Mouse (Mus musculus): ENCODE measurements around the gene Hdc. TPM values are rescaled to one million over a fixed set of nuclear protein-coding genes. Genes with fewer than 3 reads are reported as not detected.

Hdc gene
- total RNA-seq, 4 experiments from 2014 or later, result 0.27 to 0.48 TPM; not detected in 2

DNA sequence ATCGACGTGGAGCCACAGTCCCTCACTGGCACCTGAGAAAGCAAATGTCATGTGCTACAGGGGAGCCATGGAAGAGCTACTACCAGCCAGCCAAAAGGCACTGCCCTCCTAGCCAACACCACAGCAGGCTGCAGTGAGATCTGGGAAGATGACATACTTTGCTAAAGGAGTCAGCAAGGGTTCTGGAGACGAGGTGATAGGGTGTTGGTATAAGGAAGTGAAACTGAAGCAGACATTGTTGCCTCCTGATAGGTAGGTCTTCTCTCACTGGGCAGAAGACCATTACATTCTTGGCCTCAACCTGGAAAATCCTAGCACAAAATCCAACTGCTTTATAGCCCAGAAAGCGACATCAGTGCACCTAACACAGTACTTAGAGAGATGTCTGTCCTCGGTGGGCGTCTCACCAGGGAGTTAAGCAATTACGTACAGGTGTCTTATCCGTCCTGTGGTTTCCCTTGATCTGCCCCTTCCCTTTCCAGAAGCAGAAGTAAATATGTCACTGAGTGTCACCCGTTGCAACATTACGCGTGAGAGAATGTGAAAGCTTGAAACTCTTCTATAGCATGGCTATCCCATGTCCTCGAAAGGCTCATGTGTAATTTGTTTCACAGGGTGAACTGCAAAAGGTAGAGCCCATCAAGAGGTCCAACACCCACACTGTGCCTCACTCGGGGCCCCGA is 17.0 kb downstream of the Hdc start:
- no peak for DNase-seq (ENCODE audit: low spot score in 2 of 2)

- DNase-seq (ENCODE audit: low spot score in 2 of 2), result no peak
Measured at GRCm38 (mm10) chr2:126600533-126600932, 18.6 kb downstream of the Hdc start.

DNA sequence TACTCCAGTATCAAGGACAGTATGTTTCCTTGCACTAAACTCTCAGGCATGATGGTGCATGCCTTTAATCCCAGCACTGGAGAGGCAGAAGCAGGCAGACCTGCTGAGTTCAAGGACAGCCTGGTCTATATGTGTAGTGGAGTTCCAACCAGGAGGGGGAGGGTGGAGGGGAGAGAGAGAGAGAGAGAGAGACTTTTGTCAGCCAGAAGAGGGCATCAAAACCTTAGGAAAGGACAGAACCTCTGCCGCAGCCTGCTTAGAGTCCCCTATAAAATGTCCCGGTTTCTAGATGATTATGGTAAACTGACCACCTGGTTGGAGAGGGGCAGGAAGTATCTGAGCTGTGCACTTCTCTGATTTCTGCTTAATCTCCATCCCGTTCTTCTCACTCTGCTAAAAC is 20.1 kb downstream of the Hdc start:
- no peak for DNase-seq (ENCODE audit: low spot score in 2 of 2)

DNA sequence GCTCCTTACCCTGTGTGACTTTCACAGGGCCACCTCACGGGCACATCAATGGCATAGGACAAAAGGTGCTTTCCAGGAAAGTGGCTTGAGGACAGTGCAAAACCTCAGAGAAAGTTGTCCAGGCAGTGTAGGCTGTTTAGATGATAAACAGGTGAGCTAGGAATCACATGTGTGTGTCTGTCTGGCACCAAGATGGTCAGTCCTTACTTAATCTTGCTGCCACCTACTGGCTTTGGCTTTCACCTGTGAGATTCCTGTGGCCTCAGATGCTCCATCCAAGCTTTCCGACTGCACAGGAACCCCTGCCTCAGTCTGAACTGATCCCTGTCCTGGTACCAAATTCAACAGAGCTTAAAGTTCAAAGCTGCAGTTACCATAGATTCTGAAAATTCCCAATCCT is 20.7 kb downstream of the Hdc start:
- DNase-seq (ENCODE audit: low spot score in 2 of 2), result no peak

GRCm38 (mm10) chr2:126597279-126598241 is 21.5 kb downstream of the Hdc start:
- DNase-seq (ENCODE audit: low spot score in 2 of 2), result no peak

DNA sequence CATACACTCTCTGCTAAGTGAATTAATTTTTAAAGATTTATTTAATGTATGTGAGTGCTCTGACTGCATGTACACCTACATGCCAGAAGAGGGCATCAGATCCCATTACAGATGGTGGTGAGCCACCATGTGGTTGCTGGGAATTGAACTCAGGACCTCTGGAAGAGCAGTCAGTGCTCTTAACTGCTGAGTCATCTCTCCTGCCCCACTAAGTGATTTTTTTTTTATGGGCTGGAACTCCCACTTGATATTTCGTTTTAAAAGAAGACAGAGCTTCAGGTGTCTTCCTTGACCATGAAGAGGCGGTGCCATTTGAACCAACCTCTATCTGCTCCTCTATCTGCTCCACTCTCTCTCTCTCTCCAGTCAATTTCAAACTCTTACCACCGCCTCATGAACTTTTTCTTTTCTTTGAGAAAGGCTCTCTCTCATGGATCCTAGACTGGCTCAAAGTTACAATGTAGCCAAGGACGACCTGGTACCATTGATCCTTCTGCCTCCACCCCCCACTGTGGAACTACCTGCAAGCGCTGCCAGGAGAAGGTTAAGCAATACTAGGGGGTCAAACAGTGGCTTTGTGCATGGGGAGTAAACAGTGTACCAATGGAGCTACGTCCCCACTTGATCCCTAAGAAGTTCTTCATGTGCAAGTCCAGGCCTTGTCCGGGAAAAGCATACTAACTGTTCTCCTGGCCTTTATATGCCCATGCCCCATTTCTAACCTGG is 22.6 kb downstream of the Hdc start:
- DNase-seq (ENCODE audit: low spot score in 2 of 2), result no peak

- peak; percentile 21 to 32 for DNase-seq (ENCODE audit: low spot score in 2 of 2)
Measured at GRCm38 (mm10) chr2:126593831-126594610, 25.1 kb downstream of the Hdc start.

- no peak for DNase-seq (ENCODE audit: low spot score in 2 of 2)
Measured at GRCm38 (mm10) chr2:126591304-126591703, 27.8 kb downstream of the Hdc start.

- no peak for DNase-seq (ENCODE audit: low spot score in 2 of 2)
Measured at GRCm38 (mm10) chr2:126587468-126587867, 31.6 kb downstream of the Hdc start.

DNA sequence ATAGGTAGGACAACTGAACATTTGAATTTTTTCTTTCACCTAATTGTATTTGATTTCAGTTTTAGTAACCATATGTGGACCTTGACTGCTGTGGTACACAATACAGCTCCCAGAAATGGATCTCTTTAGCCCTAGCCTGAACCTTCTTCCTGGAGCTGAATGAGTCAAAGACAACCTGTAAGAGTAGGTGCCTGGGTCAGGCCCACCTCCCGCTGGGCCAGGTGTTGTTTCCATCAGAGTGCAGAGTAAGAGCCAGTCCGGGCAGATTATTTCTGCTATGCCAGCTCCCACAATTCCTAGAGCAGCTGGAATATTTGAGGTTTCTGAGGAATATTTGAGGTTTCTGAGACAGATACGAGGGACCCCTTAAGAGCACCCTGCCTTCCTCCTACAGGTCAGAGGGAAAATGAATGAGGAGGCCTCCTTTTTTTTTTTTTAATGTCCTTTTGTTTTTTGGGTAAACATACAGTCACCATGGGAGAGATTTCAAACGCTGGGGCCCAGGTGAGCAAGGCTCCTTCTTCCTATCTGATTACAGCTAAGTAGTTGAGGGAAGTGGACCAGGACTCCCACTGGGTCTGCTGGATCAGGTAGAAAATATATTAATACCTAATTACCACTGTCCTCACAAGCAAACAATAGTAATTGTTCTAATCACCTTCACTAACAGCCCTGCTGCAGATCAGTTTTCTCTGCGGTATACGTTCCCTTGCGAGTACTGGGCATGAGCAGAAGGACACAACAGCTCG is 34.3 kb downstream of the Hdc start:
- DNase-seq (ENCODE audit: low spot score in 2 of 2), result no peak

DNA sequence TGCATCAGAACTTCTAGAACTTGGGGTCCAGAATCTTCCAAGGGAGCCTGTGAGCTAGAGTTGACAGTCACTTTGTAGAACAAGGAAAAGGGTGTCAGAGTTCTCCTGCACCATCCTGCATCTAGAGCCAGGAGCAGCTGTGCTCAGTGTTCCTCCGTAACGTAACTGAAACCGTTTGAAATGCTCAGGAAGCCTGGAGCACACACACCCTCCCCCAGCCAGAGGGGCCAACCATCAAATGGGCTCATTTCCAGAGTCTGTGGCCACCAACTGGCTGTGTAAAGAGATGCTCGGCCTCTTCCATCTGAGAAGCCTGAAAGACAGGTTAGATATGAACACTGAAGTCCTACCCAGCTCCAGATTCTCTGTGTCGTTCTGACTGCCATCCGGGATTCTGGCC is 35.1 kb downstream of the Hdc start:
- DNase-seq (ENCODE audit: low spot score in 2 of 2), result no peak

- no peak for DNase-seq (ENCODE audit: low spot score in 2 of 2)
Measured at GRCm38 (mm10) chr2:126579282-126579681, 39.8 kb downstream of the Hdc start.

DNA sequence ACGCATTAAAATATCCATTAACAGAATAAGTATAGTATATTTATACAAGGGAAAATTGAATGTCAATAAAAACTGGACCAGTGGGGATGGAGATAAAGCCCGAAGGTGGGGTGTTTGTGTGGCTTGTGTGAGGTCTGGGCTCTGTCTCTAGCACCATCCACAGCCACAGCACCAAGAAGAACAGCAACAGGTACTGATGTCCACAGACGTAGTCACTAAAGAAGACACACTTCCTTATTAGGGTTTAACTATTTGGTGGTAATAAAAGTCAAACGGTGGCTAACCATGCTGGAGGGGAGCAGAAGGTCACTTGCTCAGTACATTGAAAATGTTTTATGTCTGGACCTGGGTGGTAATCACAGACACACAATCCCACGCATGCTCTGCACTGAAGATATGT is 41.7 kb downstream of the Hdc start:
- DNase-seq (ENCODE audit: low spot score in 2 of 2), result no peak

DNA sequence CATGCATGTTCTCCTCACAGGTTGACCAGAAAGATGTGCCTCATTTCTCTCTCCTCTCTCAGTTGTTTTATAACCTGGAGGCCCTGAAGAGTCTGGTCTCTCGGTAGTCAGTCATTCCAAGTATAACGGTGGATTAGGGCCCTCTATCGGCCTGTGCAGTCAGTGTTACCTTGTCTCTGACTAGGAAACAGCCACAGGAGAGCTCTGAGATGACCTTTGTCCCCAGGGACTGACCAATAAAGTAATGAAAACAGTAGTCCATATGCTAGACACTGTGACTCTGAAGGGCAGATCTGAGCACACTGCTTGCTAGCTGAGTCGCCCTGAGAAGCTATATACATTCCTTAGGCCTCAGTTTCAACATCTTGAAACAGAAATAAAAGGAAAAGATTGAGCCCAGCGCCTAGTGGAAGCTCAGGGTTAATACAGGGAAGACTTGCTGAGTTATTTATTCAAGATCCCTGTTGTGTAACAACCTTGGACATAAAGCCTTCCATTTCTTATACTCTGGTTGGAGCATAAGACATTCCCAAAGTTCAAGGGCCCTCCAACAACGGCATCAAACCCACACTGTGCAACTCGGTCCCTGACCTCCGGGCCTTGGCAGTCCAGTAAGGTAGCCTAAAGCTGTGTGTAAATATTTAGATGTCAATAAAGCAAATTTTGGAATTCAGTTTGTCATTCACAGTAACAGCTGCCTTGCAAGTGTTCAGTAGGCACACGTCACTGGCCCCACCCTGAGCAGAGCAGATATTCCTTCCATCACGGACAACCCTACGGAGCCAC is 43.5 kb downstream of the Hdc start:
- DNase-seq (ENCODE audit: low spot score in 2 of 2), result no peak

- DNase-seq (ENCODE audit: low spot score in 2 of 2), result no peak
Measured at GRCm38 (mm10) chr2:126572747-126573146, 46.4 kb downstream of the Hdc start.

- no peak for DNase-seq (ENCODE audit: low spot score in 2 of 2)
Measured at GRCm38 (mm10) chr2:126572163-126572562, 46.9 kb downstream of the Hdc start.

DNA sequence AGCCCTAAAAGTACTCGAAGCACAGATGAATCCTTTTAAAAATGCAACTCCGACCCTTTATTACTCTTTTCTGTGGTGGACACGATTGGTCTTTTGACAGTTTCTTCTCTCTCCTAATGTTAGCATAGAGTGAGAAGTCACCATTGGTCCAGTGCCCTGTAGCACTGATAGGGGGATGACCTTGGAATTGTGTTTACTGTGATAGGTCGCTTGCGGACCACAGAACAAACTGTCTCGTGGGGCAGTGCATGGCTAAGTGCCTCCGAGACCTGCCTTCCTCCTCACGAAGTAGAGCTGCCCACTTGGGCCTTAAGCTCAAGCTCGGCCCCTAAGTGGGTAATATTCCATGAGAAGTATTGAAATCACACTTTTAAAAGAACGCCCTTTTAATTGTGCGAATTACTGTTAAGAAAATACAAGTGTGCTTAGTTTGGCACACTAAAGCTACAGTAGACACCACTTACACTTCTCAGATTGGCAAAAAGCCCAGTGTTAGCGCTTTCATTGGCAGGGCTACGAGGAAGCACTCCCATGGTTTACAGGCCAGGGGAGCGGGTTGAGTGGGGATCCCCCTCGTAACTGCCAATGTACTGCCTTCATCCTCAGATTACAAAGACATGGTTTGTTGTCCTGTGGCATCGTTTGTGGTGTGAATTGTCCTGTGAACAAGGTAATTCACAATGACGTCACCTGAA is 55.5 kb downstream of the Hdc start:
- no peak for DNase-seq (ENCODE audit: low spot score in 2 of 2)

DNA sequence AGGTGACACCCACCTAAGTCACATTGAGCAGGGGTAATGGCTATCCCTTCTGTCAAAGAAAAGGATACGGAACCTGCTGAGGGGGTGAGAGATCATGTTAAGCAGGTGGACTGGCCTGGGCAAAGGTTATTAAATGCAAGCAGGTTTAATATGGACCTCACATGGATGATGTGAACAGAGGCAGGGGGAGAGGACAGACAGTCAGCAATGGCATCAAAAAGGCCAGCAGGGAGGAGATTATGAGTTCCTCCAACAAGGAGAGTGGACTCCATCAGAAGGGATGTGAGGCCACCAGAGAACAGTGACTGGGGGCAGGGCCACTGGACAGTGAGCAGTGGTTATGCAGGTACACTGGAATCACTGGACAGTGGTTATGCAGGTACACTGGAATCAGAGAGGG is 59.0 kb downstream of the Hdc start:
- no peak for DNase-seq (ENCODE audit: low spot score in 2 of 2)

- DNase-seq (ENCODE audit: low spot score in 2 of 2), result no peak
Measured at GRCm38 (mm10) chr2:126555533-126555932, 63.6 kb downstream of the Hdc start.

Measured in gastrocnemius, adult 8-10 months (tissue).